Mouse (Mus musculus) left cerebral cortex, postnatal 10 days (tissue): ENCODE results near the gene Ppfibp1. TPM values are rescaled to one million over a fixed set of nuclear protein-coding genes. Genes with fewer than 3 reads are reported as not detected.

Source experiments
- DNase-seq, 2 experiments: peaks; one replicate each; pipeline ENCODE4 v3.0.0; 2021 to 2022; ENCODE audit warnings: low spot score in 2 of 2, mixed read lengths in 1 of 2; ENCODE audit errors: extremely low spot score in 1 of 2
- intact Hi-C: fragments of 180-260 bp; cut with DNase I; formaldehyde crosslinking; loops from one replicate; pipeline ENCODE4 v1.15.1; 2025
- total RNA-seq, 2 experiments: library from RNA; stranded (reverse); gene quantifications; 2 replicates each; pipeline ENCODE4 v1.2.3; 2021

Ppfibp1 gene
- total RNA-seq, 2 experiments from 2014 or later = 96.3 to 100 TPM

DNA sequence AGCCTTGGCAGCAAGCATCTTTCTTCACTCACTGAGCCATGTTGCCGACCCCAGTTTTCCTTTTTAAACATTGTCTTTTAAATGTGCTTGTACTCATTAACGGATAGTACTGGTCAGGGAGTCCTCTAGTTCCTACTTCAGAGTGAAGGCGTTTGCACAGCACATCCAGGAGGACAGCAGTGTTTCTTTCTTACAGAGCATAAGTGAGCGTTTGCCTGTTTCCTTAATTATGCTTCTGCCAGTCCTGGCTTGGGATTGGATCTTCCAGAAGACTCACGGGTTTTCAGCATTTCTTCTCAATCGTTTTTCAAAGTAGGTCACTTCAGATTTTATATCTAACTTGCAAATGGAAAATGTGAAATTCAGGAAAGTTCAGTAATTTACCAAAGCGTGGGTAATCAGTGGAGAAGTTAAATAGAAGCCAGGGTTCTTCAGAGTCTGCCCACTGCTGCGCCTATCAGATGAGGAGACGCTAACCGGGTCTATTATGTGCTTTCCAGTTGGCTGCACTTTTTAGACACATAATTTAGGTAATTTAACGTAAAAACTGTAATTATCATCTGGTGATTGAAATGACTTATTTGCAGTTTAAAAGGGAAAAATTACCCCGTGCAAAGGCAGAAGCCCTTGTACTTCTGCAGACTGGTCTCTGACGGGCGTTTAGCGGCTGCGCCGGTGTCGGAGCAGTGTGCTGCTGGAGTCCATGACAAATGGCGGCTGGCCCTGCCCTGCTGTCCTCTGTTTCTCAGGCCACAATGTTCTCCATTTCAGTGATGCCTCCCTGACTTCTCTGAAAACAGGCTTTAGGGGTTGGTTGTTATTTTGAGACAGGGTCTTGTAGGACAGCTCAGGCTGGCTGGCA, 165.7 kb downstream of the Ppfibp1 start:
- intact Hi-C loops = no loop called here
- no peak for DNase-seq

DNA sequence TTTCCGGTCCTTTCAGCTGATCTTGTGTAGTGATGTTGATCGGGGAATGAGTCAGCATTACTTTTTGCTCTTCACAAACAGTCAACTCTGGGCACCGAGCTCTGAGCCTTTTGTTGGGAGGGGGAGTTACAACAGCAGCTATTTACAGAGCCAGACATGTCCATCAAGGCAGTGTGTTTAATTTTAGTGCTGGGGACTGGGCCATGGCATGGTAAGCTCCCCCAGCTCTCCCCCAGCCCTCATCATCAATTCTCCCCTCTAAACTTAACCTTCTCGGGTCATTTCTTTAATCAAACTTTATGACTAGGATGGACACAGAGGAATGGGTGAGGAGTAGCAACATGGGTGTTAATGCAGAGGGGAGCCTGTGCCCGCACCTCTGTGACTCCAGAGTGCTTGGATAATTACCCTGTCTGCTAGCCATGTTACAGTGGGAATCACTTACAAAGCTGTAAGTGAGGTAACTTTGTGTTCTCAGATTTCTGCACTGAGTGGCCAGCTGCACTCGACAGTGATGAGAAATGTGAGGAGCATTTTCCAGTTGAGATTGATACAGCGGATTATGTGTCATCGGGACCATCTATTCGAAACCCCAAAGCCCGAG, 167.2 kb downstream of the Ppfibp1 start:
- no peak for DNase-seq
- intact Hi-C loops = no loop called here

DNA sequence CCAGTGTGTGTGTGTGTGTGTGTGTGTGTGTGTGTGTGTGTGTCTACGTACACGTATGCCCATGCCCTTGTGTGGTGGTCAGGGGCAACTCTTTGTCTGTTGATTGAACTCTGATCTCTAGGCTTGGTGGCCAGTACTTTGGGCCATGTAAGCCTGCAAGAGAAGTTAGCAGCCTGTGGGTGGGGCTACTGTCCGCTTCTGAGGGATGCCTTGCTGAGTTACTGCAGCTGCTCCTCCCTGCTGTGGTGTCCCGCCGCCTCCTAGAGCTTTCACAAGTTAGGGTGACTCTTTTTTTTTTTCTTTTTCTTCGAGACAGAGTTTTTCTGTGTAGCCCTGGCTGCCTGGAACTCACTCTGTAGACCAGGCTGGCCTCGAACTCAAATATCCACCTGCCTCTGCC, 171.0 kb downstream of the Ppfibp1 start:
- no peak for DNase-seq
- intact Hi-C loops = no loop called here

DNA sequence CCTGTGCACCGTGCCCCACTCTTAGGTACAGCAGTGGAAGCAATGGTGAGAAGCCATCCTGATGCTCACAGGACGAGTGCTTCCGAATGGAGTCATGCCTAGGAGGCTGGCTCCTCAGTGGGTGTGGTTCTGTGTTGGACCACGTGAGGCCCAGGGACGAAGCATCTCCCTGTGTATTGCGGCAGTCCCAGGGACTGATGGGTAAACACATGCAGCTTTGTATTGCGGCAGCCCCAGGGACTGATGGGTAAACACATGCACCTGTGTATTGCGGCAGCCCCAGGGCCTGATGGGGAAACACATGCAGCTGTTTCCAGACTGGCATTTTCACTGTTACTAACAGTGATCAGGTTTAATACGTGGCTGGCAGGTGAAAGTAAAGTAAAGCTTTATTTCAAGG, 173.3 kb downstream of the Ppfibp1 start:
- intact Hi-C loops = no loop called here
- no peak for DNase-seq

DNA sequence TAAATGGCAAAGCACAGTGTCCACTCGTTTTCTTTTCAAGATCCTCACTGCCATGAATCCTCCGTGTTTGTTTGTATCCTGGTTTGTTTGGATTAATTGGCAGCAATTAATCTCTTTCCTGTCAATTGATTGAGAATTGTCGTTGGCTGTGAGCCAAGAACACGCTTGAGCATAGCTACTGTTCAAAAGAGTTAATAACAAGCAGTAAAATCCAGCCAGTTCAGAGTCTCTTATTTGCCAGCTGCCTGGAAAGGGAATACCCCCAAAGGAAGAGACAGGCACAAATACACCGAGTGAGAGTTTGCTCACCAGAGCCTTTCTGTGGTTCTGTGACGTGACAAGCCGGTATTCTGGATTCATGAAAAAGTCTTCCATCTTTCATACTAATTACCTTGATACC, 173.7 kb downstream of the Ppfibp1 start:
- intact Hi-C loops = no loop called here
- no peak for DNase-seq

DNA sequence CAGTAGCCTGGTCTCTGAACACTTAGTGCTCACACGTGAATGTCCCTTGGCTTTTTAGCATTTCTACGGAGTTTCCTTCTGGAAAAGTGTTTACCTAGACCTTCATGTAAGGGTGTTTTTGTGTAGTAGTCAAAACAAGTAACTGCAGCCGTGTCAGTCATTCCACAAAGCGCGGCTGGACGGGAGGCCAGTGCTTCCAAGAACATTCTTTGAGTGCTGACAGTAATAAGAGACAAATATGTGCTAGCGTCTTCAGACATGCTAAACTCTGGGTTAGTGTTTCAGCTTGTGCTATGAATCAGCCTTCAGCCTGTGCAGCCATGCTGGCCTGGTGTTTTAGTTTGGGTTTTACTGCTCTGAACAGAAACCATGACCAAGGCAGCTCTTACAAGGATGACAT, 174.4 kb downstream of the Ppfibp1 start:
- DNase-seq = no peak
- intact Hi-C loops = no loop called here

DNA sequence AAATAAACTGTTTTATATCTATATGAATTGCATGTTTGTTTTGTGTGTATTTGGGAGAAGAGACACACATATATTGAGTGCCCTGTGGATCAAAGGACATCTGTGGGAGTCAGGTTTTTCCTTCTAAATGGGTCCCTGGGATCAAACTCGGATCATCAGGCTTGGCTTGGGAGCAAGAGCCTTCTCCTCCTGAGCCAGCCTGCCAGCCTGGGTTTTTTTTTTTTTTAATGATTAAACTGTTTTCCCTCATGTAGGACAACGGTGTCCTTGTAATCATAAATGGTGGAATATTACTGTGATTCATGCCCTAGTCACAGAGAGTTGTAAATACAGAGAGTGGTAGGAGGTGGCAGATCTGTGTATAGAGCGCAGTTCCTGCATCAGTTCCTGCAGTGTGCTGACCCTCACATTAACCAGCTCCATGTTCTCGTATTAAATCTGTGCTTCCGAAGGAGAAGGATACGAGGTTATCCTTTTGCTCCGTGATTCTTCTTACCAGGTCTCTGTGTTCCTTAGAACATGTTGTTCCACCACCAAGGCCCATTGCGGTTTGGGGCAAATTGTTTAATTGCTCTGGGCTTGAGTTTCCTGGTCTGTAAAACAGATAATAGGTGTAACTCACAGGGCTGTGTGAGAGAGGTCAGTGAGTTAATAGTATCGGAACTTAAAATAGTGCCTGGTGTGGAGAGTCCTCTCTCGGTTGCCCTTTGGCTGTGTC, 176.1 kb downstream of the Ppfibp1 start:
- no peak for DNase-seq
- intact Hi-C loops = no loop called here

DNA sequence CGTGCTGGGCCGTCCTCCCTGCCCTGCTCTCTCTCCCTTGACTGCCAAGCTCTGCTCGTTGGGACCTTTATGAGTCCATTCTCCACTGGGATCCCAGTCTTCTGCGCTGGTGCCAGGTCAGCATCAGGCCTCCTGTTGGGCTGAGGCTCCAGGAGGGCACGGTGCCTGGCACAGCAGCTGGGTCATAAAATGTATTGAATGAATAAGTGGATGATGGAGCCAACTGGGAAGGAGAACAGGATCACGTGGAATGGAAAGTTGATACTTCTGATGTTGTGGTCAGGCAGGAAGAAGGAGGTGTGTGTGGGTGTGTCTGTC, 176.6 kb downstream of the Ppfibp1 start:
- intact Hi-C loops = no loop called here
- DNase-seq = no peak

DNA sequence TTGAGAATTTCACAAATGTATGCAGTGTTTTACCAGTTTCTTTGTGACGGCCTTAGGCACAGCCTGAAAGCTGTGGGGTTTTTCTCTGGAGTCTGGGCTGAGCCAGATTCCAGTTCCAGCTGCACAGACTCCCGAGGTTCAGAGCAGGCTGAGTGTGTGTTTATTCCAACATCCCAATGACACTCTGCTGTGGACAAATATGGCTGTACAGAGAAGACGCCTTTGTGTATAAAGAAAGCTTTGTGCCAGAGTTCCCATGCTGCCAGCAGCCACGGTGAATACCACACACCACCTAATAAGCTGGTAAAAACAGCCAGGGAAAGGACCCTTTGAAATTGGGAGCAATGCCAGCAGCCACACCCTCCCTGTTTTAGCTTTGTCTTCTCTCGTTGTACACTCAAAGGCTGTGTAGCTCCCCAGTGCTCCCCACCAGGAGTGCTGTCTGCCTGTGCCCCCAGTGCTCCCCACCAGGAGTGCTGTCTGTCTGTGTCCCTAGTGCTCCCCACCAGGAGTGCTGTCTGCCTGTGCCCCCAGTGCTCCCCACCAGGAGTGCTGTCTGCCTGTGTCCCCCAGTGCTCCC, 187.6 kb downstream of the Ppfibp1 start:
- no peak for DNase-seq
- intact Hi-C loops = no loop called here

DNA sequence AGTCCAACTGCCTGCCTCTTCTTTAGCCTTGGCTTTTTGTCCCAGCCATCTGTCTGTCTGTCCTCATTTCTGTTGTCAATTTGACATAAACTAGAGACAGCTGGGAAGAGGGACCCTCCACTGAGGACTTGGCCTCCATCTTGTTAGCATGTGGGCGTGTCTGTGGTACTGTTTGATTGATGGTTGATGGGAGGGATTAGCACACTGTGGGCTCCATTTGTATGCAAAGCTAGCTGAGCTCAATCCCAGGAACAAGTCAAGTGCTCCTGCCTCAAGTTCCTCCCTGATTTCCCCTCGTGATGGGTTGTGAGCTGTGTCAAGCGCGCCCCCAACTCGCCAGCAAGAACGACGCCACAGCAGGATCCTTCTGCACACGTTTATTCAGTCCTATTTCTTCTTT, 188.6 kb downstream of the Ppfibp1 start:
- intact Hi-C loops = no loop called here
- DNase-seq = no peak

DNA sequence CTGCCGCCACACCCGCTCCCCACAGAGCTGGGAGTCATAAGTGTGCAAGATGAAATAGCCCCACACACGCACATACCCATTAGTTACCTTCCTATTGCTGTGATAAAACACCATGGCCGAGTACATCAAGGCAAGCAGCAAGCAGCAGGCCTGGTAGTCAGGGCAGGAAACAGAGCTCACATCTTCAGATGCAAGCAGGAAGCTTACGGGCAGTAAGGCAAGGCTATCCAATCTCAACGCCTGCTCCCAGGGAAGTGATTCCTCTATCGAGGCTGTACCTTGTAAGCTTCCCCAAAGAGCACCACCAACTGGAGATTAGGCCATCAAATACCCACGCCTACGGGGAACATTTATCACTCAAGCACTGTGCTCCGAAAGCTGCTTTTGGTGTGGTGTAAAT, 191.6 kb downstream of the Ppfibp1 start:
- intact Hi-C loops = no loop called here

More for the DNA sequence above, 191.6 kb downstream of the Ppfibp1 start:
- DNase-seq = no peak

Other genes with a start within 250 kb of the Ppfibp1 start
- gene Med21, start 245.9 kb upstream of the Ppfibp1 start, total RNA-seq = 10 to 100 TPM; 39.2 to 44.9 TPM
- gene Tm7sf3, start 245.7 kb upstream of the Ppfibp1 start, total RNA-seq = 10 to 100 TPM; 31.7 to 33.6 TPM
- 10 to 100 TPM; 16.5 to 16.6 TPM for gene Stk38l, start 163.5 kb upstream of the Ppfibp1 start, total RNA-seq
- 10 to 100 TPM in 1 of 2 experiments, 1 to 10 TPM in 1; 7.1 to 11.5 TPM for gene Arntl2, start 92.4 kb upstream of the Ppfibp1 start, total RNA-seq
- gene Smco2, start 38.4 kb upstream of the Ppfibp1 start, total RNA-seq = not detected
- gene 1700034J05Rik, start 65.9 kb downstream of the Ppfibp1 start, total RNA-seq = not detected
- gene Rep15, start 144.1 kb downstream of the Ppfibp1 start, total RNA-seq = 1 to 10 TPM; 2.9 TPM
- 10 to 100 TPM; 48.0 to 49.7 TPM for gene Mrps35, start 154.3 kb downstream of the Ppfibp1 start, total RNA-seq
- gene Mansc4, start 198.5 kb downstream of the Ppfibp1 start, total RNA-seq = under 1 TPM; 0.41 to 0.45 TPM
- 10 to 100 TPM; 25.2 to 25.8 TPM for gene Klhl42, start 202.9 kb downstream of the Ppfibp1 start, total RNA-seq